Mouse (Mus musculus) cortical plate, adult 2 months (tissue): Measurements from ENCODE around the gene Frmpd3. TPM values are rescaled to one million over a fixed set of nuclear protein-coding genes. Genes with fewer than 3 reads are reported as not detected.

Source experiments
- H3K27ac ChIP-seq: fragments of 200-500 bp; 2 replicates; pipeline ENCODE4 v1.5.1; 2012; ENCODE audit warnings: low read length, control low read depth, inconsistent platforms; ENCODE audit not compliant: insufficient read depth
- H3K4me1 ChIP-seq: fragments of 200-500 bp; 2 replicates; pipeline ENCODE4 v1.6.1; 2011; ENCODE audit warnings: low read length; ENCODE audit not compliant: control insufficient read depth, insufficient read depth
- H3K4me3 ChIP-seq: fragments of 200-500 bp; 2 replicates; pipeline ENCODE4 v1.5.1; 2011; ENCODE audit warnings: mild to moderate bottlenecking, low read length, control low read depth; ENCODE audit not compliant: insufficient read depth
- CTCF ChIP-seq: fragments of 200-500 bp; IDR thresholded peaks from 2 replicates; pipeline ENCODE4 v1.5.1; 2011; ENCODE audit warnings: mild to moderate bottlenecking, control low read depth, low read length; ENCODE audit not compliant: insufficient read depth; ENCODE audit errors: extremely low read depth
- POLR2A ChIP-seq: fragments of 200-500 bp; IDR thresholded peaks from 2 replicates; pipeline ENCODE4 v1.6.1; 2011; ENCODE audit warnings: mild to moderate bottlenecking, low read length, control low read depth; ENCODE audit not compliant: insufficient read depth; ENCODE audit errors: extremely low read depth
- polyA plus RNA-seq: library from polyadenylated mRNA; depleted of rRNA; stranded (reverse); fragments of >200 nt; gene quantifications from 2 replicates; pipeline ENCODE4 v1.2.3, GENCODE M21; 2012

Gene Frmpd3
- polyA plus RNA-seq, 1 experiment = 16.5 TPM

- Histone ChIP-seq H3K4me1 (no peaks in the 10 kb centered on the region), H3K4me3 (no peak overlapping the region), H3K27ac (no peak overlapping the region)
- no peak for TF ChIP-seq CTCF
- no peak for TF ChIP-seq POLR2A
Measured at GRCm38 (mm10) chrX:140406079-140406478, 64.0 kb downstream of the Frmpd3 start.

- no peak for TF ChIP-seq CTCF
- TF ChIP-seq POLR2A = no peak
- H3K27ac ChIP-seq = no peak overlapping the region
- no peaks in the 10 kb centered on the region for H3K4me1 ChIP-seq
- H3K4me3 ChIP-seq = no peak overlapping the region
Measured at GRCm38 (mm10) chrX:140406501-140406900, 64.4 kb downstream of the Frmpd3 start.

DNA sequence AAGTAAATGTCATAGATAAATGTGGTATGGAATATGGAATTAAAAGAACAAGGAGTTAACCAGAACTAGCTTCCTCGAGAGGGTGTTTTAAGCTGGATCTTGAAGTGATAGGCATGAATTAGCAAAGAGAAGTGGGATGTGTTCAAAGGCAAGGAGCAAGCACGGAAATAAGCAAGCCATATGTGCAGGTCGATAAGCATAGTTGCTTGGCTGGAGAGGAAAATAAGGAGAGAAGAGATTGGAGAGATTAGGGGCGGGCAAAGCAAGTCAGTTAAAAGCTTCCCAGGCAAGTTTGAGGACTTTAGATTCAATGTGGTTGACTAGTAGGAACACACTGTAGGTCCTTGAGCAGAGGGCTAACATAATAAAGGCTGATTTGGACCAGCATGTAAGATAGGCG is 65.5 kb downstream of the Frmpd3 start:
- no peak overlapping the region for H3K4me3 ChIP-seq
- H3K4me1 ChIP-seq = no peaks in the 10 kb centered on the region
- no peak overlapping the region for H3K27ac ChIP-seq
- TF ChIP-seq POLR2A = no peak

GRCm38 (mm10) chrX:140418467-140418866 is 76.4 kb downstream of the Frmpd3 start:
- TF ChIP-seq CTCF (no peak), POLR2A (no peak)
- H3K4me1 ChIP-seq = no peaks in the 10 kb centered on the region
- H3K4me3 ChIP-seq = no peak overlapping the region
- no peak overlapping the region for H3K27ac ChIP-seq

GRCm38 (mm10) chrX:140427124-140427523 is 85.1 kb downstream of the Frmpd3 start:
- Histone ChIP-seq H3K4me3 (no peak overlapping the region), H3K4me1 (peaks cover 3% of the 10 kb centered on the region), H3K27ac (no peak overlapping the region)
- TF ChIP-seq CTCF = no peak
- TF ChIP-seq POLR2A = no peak

DNA sequence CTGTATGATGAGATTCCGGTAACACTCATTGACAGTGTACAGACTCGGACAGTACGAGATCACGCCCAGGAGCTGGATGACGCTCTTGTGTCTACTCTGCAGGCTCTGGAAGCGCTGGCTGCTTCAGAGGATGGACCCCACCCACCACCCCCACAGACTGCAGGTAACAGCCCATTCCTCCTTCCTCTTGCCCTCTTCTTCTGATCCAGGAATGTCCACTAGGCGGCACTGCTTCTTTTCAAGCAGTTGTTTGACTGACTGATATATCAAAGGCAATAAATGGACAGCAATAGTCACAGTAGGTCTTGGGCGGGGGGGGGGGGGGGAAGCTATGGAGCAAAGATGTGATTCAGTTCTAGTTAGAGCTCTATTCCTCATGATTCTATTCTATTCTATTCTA is 86.2 kb downstream of the Frmpd3 start:
- no peak overlapping the region for H3K27ac ChIP-seq
- TF ChIP-seq POLR2A = no peak
- TF ChIP-seq CTCF = no peak
- no peak overlapping the region for H3K4me3 ChIP-seq
- peaks cover 3% of the 10 kb centered on the region for H3K4me1 ChIP-seq

DNA sequence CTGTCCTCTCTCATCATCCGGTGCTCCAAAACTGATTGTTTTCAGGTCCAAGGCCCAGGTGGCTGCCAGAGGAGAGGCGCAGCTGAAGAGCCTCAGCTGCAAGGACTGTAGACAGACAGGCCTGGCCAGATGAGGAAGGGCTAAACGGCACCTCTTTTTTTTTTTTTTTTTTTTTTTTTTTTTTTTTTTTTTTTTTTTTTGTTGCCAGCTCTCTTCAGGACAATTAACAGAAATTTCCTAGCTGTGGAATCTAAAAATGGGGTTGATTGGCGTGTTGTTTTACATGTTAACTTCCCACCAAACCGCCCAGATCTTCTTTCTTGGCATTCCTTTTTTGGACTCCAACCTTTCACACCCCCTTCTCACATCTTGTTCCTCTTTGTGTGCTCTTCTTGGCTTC is 87.9 kb downstream of the Frmpd3 start:
- Histone ChIP-seq H3K4me3 (no peak overlapping the region), H3K4me1 (peaks cover 3% of the 10 kb centered on the region), H3K27ac (no peak overlapping the region)
- no peak for TF ChIP-seq POLR2A
- no peak for TF ChIP-seq CTCF

GRCm38 (mm10) chrX:140430506-140430905 is 88.4 kb downstream of the Frmpd3 start:
- no peak for TF ChIP-seq CTCF
- no peak for TF ChIP-seq POLR2A
- no peak overlapping the region for H3K4me3 ChIP-seq
- no peak overlapping the region for H3K27ac ChIP-seq
- peaks cover 3% of the 10 kb centered on the region for H3K4me1 ChIP-seq

DNA sequence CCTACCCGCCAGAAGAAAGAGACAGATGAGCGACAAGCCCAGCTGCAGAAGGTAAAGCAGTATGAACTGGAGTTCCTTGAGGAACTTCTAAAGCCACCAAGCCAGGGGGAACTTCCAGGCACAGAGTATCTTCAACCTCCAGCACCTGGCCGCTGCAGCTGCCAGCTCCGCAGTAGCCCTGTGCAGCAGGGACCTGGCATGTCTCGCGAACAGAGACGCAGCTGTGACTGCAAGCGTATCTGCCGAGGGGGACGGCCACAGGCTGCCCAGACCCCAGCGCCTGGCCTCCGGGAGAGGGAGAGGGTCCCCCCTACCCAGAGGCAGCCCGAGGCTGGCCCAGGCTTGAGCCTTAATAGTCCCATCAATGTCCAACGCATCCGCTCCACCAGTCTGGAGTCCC is 89.9 kb downstream of the Frmpd3 start:
- Histone ChIP-seq H3K4me3 (no peak overlapping the region), H3K4me1 (peaks cover 3% of the 10 kb centered on the region), H3K27ac (no peak overlapping the region)
- no peak for TF ChIP-seq POLR2A
- no peak for TF ChIP-seq CTCF

DNA sequence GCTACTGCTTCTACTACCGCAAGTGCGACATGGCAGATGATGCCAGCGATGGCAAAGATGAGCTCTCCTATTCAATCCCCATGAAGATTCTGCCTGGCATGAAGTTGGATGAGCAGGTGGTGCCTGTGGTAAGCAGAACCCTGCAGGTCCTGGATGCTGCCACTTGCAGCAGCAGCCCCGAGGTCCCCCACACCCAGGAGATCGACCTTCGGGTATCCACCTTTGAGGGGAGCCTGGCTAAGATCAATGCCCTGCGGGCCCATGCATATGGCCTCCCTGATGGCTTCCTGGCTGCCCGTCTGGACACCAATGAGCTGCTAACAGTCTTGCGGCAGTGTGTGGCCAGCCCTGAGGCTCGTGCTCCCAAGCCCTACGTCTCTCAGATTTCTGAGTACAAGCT is 90.7 kb downstream of the Frmpd3 start:
- H3K4me1 ChIP-seq = peaks cover 3% of the 10 kb centered on the region
- no peak overlapping the region for H3K4me3 ChIP-seq
- H3K27ac ChIP-seq = no peak overlapping the region
- no peak for TF ChIP-seq POLR2A
- TF ChIP-seq CTCF = no peak

DNA sequence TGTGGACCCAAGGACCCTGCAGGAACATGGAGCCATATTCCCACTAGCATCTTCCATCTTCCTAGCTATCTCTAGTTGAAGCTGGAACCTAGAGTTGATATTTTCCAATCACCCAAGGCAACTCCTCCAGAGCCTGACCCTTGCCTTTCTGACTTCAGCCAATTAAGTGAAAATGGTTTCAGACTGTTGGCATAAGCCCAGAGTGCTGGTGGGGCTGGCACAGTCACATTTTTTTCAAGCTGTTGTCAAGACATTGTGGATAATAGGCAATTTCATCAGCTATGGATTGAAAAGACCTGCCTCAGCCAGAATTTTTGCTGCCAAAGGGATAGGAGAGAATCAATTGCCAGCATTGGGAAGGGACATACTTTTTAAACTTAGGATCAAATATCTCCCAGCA is 95.8 kb downstream of the Frmpd3 start:
- H3K4me3 ChIP-seq = no peak overlapping the region
- TF ChIP-seq CTCF (no peak), POLR2A (no peak)
- no peak overlapping the region for H3K27ac ChIP-seq
- no peaks in the 10 kb centered on the region for H3K4me1 ChIP-seq
